Mouse (Mus musculus): ENCODE results near the gene T2.
"Not testable (repeated sequence)": the region's sequence is repeated elsewhere in the genome, so short reads cannot be mapped to it uniquely, and the experiment has no call there.

Gene T2

DNA sequence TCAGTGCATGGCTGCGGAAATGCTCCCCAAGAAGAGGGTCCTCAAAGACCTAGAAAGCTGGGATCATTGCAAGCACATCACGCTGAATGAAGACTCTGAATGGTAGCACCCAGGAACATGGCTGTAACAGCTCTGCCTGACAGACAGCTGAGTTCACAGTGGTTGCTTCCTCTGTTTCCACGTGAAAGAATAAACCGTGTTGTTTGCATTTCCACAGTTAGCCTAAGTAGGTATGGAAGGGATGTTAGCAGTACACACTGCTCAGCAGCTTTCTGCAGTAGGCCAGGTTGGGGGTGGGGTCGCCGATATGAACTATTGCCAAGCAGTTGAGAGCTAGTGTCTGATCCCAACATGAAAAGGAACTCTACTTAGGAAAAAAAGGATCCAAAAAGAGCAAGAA is at the start of gene T2:
T2 (plus strand) TSS at position 301 of the 400 bp plus-strand sequence.
- in situ Hi-C loops (cut with MboI, MseI) = no loop called here

DNA sequence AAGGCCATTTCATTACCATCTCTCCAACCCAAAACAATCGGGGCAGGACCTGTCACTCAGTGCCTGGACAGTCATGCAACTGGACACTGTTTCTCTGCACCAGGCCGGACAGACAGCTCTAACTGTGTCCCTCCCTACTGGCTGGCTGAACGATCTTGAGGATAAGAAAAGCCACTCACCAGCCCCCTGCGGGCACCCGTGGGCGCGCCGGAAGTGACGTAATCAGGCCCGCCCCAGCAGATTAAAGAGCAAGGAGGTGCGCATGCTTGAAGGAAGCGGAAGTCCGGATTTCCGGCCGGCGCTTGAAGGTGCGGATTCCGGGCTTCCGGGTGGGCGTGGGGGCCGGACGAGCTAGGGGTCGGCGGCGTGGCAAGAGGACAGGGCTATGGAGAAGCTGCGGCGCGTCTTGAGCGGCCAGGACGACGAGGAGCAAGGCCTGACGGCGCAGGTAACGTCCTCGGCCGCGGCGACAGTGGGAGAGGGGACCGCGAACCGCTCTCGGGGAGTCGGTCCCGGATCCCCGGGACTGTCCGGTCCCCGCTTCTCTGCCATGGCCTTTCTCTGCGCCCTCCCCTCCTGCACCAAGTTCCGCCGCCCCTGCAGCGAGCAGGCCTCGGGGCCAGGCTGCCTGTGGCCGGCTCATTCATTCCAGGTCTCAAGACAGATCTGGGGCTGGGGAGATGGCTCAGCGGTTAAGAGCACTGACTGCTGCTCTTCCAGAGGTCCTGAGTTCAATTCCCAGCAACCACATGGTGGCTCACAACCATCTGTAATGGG is 44.8 kb upstream of the T2 start, which contains the start of gene Sft2d1:
Sft2d1 (plus strand) TSS at position 265 of the 777 bp plus-strand sequence.
- in situ Hi-C loops (cut with MboI, MseI) = no loop called here

GRCm38 (mm10) chr17:8311751-8312150 is 44.0 kb upstream of the T2 start:
- in situ Hi-C loops (cut with MboI, MseI) = no loop called here

GRCm38 (mm10) chr17:8313976-8314375 is 41.8 kb upstream of the T2 start:
- in situ Hi-C loops (cut with MboI, MseI) = no loop called here

GRCm38 (mm10) chr17:8316251-8316650 is 39.5 kb upstream of the T2 start:
- in situ Hi-C loops (cut with MboI, MseI) = no loop called here

DNA sequence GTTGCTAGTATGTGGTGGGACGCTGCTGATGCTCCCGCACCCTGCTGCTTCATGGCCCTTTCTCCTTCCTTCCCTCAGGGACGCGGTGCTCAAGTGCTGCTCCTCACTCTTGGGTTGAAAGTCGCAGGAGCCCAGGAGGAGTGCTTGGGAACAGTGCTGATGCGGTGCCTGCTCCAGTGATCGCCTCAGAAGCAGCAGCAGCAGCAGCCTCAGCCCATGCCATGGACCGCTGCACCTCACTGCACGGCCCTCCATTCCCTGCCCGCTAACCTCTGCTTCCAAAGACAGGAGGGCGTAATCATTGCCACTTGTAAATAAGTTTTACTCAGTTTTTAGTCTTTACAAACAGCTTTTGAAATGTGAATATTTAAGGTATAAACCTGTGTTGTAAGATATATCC is 28.9 kb upstream of the T2 start:
- in situ Hi-C loops (cut with MboI, MseI) = loop anchor here in 1 of 2 experiments (5.0 kb wide), 1 partner anchor 45 kb away; no protein-coding TSS in a partner anchor

- in situ Hi-C loops (cut with MboI, MseI) = loop anchor here in 1 of 2 experiments (5.0 kb wide), 1 partner anchor 44 kb away; no protein-coding TSS in a partner anchor
These were observed 27.1 kb upstream of the T2 start for GRCm38 (mm10) chr17:8328511-8329174.

- in situ Hi-C loops (cut with MboI, MseI) = no loop called here
These were observed 25.2 kb upstream of the T2 start for GRCm38 (mm10) chr17:8330602-8331001.

- in situ Hi-C loops (cut with MboI, MseI) = not testable (repeated sequence)
These were observed 18.6 kb upstream of the T2 start, which contains the start of gene Prr18 for GRCm38 (mm10) chr17:8337159-8337558. TSS of gene Prr18 (plus strand) at chr17:8337459.

GRCm38 (mm10) chr17:8339666-8340374 is 16.0 kb upstream of the T2 start:
- in situ Hi-C loops (cut with MboI, MseI) = no loop called here

GRCm38 (mm10) chr17:8340407-8341359 is 15.1 kb upstream of the T2 start:
- in situ Hi-C loops (cut with MboI, MseI) = no loop called here

- in situ Hi-C loops (cut with MboI, MseI) = no loop called here
These were observed 14.3 kb upstream of the T2 start for GRCm38 (mm10) chr17:8341360-8341963.

GRCm38 (mm10) chr17:8342706-8343105 is 13.1 kb upstream of the T2 start:
- in situ Hi-C loops (cut with MboI, MseI) = no loop called here

DNA sequence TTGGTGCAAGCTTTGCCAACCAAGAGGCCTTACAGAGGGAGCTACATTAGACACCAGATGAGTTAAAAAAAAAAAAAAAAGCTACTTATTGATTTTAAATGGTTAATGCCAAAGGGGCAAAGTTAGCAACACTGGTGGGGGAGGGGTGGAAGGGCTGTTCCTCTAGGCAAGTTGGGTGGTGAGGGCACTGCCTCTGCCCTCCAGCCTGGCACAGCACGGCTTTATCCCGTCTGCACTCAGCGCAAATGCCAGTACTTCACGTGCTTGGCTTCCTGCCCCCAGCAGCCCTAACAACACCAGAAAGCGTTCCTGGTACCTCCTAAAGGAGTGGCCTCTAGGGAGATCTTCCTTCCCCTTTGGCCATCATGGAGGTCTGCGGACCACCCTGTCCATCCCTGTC is 12.4 kb upstream of the T2 start:
- in situ Hi-C loops (cut with MboI, MseI) = no loop called here

GRCm38 (mm10) chr17:8347765-8348285 is 8.0 kb upstream of the T2 start:
- in situ Hi-C loops (cut with MboI, MseI) = no loop called here

DNA sequence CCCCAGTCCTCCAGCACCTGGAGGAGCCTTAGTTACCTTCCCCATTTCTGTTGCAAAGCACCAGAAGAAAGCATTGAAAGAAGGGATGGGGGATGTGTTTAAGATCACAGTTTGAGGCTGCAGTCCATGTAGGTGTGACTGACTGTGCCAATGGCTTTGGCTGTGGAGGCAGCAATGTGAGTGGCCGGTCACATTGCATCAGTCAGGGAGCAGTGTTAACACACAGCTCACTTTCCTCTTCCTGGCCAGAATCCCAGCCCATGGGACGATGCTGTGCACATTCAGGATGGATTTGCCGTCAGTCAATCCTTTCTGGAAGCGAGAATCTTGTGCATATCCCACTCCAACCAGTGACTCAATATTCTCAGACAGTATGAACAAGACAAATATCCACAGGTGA is 6.9 kb upstream of the T2 start:
- in situ Hi-C loops (cut with MboI, MseI) = no loop called here

GRCm38 (mm10) chr17:8351088-8351487 is 4.7 kb upstream of the T2 start:
- in situ Hi-C loops (cut with MboI, MseI) = no loop called here

- in situ Hi-C loops (cut with MboI, MseI) = no loop called here
These were observed 1.7 kb downstream of the T2 start for GRCm38 (mm10) chr17:8357498-8357897.

- in situ Hi-C loops (cut with MboI, MseI) = no loop called here
These were observed 5.1 kb downstream of the T2 start for GRCm38 (mm10) chr17:8360876-8361275.

Measured in T-helper 17 cell (primary cell).